Mouse (Mus musculus) thymus, postnatal 14 days (tissue): ENCODE data around the gene Gm10645.

Experiments
- DNase-seq: peaks from one replicate; pipeline ENCODE4 v3.0.0; 2021

The Gm10645 gene

DNA sequence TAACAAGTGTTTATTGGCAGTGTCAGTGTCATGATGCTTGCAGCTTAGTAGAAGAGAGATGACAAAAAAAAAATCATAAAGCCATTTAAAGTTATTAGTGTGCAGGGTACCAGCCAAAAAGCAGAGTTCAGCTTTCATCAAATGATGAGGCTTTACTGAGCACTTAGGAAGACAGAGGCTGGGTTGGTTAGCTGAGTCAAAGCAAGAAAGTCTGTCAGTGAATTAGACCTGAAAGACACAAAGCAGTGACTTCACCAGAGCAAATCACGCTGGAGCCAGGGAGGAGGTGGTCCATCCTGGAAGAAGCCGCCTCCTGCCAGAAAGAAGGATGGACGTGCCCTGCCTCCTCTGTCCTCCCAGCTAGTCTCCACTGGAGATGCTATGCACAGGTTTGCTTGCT is 2.0 kb upstream of the Gm10645 start:
- DNase-seq, result no peak

DNA sequence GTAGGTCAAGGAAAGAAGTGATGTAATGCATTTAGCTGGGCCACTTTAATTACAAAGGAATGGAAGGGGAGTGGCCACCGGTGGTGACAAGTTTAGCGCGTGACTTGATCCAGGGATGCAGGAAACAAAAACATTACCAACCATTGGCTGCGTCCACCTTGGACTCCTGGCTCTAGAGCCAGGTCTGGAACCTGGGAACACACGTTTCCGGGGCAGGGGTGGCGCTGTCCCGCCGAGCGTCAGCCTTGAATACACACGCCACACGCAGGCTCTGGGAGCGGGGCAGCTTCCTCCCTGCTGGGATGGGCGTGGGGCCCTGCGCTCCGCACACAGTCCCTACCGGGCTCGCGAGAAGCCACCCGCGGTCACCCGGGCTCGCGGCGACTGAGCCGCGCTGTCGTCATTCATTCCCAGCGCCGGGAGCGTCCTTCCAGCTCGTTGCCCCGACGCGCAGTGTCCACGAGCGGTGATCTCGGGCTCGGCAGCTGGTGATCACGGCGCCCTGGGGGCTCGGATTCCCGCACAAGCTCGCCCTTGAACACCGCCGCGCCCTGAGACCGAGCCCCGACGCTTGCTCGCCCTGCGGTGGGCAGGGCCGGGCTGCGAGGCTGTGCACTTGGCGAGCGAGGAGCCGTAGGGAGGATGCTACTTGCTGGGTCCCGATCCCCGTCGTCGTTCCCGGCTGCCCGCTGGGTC is 587 bp downstream of the Gm10645 start, which contains the start of gene Tbc1d9:
Tbc1d9 (plus strand) TSS at position 118 of the 696 bp plus-strand sequence.
- DNase-seq, result peak; percentile 19

DNA sequence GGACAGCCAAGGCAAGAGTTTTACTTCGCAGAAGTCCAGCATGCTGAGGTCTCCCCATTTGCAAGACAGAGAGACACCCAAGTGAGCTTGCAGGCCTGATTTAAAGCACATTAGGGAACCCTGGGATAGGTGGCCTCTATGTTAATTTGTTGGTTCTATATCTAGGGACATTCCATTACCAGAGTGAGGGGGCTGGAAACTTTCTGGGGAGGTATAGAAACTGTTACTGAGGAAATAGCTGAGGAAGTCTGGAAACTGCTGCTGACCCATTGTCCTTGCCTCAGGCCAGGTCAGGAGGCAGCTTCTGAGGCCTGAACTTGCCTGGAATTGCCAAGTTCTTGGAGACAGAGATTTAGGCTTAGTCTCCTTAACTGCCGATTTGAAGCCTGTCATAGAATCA is 5.4 kb downstream of the Gm10645 start:
- DNase-seq, result no peak

DNA sequence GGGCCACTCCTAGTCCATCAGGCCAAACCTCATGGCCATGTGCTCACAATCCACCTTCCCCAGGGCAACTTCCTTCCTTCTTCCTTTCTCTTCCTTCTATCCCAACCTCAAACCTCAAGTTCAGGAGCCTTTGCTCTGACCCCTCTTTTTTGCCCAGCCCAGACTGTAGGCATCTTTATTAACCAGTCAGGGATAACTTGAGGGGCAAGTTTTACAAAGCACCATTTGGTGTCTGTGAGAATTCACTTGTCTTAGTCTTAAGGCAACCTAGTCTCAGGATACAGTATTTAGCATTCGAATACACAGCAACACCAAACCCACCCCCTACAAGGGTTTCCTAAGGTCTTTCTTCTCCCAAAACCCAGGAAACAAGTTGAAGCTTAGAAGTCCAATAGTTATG is 6.4 kb downstream of the Gm10645 start:
- DNase-seq, result no peak

DNA sequence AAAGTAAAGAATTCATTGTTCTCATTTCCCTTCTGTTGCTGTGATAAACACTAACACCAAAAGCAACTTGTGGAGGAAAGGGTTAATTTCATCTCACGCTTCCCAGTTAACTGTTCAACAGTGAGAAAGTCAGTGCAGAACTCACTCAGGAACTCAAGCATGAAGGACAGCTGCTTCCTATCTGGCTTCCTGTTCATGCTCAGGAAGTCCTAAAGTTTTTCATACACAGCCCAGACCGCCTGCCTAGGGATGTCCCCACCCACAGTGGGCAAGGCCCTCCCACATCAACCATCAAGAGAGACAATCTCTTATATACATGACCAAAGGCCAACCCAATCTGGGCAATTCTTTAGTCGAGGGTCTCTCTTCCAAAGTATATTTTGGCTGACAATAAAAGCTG is 7.0 kb downstream of the Gm10645 start:
- DNase-seq, result no peak

DNA sequence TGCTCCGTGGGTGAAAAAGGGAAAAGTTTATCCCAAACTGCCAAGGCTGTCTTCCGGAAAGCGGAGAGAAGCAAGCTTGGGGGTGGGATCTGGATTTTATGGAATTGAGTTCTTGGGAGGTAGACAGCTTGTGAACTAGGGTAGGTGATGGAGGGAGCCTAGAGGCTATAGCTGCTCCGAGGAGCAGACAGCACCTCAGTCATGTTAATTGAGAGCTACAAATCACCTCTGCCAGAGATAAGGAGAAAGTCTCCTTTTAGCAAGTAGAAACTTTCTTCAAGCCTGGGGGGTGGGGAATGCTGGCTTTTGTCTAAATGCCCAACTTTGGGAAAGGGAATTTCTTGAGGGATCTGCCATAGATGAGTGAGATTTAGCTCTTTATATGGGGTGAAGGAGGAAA is 10.9 kb downstream of the Gm10645 start:
- no peak for DNase-seq

DNA sequence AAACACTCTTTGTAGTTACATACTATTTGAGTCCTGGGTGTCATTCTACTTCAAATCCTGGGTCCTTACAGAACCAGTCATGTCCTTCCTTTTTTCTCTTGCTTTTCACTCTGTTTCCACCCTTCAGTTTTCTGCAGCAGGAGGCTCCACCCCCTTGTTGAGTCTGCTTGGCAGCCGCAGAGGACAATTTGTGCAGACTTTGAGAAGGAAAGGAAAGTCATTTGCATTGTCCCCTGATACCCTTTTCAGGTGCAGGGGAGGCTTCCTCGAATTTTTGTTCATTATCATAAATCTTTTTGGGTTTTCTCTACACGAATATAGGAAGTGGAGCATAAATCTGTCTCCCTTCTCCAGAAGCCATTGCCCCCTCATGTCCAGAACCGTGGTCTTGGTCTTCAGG is 13.5 kb downstream of the Gm10645 start:
- DNase-seq, result no peak

DNA sequence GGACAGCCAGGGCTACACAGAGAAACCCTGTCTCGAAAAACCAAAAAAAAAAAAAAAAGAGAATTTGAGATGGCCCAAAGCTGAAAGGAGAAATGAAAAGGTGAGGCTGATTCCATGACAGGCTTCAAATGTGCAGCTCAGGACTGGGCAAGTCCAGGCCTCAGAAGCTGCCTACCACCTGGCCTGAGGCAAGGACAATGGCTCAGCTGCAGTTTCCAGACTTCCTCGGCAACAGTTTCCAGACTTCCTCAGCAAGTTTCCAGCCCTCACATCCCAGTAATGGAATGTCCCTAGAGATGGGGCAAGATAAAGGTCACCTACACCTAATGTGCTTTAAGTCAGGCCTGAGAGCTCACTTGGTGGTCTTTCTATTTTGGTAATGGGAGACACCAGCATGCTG is 13.9 kb downstream of the Gm10645 start:
- DNase-seq, result no peak

DNA sequence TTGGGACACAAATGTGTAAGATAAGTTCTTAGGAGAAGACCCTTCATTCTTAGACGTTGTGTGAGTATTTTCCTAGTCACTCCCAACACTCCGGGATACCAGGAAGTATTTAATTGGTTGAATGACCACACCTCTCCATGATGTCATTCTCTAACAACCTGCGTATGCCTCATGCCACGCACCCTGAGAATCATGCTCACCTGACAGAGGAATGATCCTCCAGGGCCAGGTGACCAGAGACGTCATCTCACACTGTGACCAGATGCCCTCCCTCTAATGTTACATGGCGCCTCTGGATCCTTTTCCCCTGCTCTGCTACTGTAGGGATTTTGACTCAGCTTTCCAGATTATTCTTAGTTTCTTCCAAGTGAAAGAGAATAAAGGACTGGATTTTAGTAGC is 16.8 kb downstream of the Gm10645 start:
- DNase-seq, result no peak

DNA sequence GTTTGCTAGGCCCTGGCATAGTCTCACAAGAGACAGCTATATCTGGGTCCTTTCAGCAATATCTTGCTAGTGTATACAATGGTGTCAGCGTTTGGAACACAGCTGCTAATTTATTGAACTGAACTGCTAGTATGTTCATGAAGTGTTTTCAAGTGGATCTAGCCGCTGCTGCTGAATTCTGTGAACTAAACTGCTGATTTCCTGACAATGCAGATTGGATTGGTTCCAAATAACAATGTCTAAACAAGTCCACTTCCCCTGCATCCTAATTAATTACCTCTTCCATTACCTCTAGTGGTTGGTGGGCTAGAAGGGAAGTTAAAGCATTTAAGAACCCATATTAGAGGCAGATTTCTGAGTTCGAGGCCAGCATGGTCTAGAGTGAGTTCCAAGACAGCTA is 20.5 kb downstream of the Gm10645 start:
- DNase-seq, result no peak

DNA sequence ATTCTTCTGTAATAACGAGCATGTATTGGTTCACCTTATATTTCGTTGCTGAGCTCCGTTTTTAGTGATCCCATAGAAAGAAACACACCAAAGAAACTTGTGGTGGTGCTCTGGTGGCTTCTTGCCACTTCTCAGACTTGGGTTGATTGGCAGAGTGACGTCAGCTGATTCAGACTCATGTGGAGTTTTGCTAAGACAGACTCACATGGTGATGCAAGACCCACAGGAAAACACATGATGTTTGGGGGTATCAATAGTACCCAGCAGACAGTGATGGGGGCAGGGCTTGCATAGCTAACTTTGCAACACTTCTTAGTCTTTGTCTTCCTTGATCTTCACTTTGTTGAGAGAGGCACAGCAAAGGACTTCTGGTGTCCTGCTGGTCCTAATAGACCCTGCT is 21.4 kb downstream of the Gm10645 start:
- DNase-seq, result no peak

DNA sequence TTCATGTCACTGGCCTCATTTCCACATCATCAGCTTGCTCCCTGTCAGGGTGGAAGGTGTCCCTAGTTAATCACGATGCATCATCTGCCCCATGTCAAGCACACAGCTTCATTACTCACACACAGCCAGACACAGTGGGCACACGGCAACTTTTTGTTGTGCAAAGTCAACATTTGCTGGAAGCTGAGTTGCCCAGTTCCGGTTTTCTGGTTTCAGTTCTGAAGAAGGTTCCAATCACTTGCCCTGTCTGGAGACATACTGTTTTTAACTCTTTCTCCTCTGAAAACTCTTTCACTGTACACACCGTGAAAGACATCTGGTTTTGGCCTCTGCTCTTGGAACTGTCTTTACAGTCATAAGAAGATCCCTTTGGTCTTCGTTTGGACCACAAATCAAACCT is 24.6 kb downstream of the Gm10645 start:
- DNase-seq, result no peak

DNA sequence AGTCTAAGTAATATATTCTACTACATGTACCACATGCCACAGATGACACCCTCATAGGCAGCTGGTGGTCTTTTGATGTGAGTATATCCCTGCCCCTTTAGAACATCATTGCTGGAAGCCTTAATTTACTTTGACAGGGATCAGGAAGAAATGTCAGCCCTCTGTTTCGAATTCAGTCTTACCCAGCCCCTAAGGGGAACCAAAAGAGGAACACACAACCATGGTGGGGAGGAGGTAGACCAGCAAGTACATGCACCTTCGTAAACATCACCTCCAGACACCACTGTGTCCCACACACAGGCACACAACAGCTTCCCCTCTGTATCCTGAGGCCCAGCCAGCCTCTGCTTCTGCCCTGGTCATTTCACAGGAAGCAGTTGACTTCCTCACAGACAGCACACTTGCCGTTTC is 25.3 kb downstream of the Gm10645 start:
- DNase-seq, result no peak

DNA sequence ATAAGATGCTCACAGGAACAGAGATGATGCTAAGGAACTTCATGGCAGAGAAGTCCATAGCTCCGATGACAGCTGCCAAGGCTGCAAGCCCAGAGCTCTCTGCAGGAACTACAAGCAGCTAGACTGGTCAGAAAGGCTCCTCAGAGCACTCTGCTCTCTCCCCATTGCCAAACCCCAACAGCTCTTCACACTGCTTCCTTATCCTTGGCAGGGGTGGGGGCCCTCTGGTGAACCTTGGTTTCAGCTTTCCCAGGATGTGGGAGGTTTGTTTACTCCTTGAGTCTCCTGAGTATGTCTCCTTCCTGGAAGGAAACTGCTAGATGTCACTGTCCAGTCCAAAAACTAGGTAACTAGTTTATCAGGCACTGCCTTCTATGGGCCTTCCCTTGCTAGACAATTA is 25.9 kb downstream of the Gm10645 start:
- no peak for DNase-seq

DNA sequence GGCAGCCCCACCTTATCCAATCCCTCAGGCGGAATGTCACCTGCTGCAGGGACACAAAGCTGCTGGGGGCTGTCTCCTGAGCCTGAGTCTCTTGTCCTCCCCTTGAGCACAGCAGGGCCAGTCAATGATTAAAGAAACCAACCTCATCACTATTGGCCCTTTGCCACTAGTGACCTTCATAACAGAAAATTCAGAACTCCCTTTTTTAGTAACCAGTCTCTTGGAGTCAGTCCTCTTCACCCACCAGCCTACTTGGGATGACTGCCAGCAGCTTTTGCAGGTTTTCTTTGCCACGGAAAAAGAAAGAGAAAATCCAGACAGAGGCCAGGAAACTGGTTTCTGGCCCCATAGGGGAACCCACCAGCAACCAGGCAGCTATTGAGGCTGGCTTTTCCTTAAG is 30.9 kb downstream of the Gm10645 start:
- DNase-seq, result no peak
